12 mouse cellular contexts compared by ENCODE assay signal in the genomic region with DNA sequence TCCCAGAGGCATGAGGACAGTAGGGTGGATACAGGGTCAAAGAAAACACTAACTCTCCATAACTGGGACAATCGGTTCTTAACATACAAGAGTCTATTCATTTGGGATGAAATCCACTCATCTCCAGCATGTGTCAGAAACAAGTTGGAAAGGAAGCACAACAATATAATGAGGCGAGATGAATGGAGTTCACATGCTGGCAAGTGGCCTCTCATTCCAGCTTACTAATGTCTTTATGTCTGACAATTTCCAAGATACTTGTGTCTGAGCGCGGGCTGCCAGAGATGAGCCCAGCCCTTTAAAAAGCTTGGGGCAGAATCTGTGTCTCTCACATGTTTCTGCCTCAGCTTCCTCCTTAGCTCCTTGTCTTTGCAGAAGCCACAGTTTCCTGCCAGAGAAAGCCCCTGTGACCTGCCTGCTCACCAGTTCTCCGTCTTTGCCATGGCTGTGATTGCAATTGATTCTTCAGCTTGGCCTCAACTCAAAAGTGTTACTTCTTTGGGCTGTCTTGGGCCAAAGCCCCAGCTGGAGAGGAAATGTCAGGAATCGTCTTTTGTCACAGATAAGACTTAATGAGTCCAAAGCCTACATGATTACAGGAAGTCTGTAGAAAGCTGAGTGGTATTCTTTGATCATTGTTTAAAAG.
DNase-seq lines count a peak whose midpoint lies in the region; ATAC-seq lines count a peak whose summit lies in the region.
"Had no signal": no experiment of that assay in that cellular context is flagged by ENCODE, and none has a peak within 500 bp of the region (broad histone marks: within the 10 kb centered on the region; RNA-seq: fewer than 3 reads in every experiment).

No protein-coding gene starts in this region.

- DNase-seq in urinary bladder, postnatal 14 days (ENCODE audit: low spot score), result peak; percentile 22
- no peak for DNase-seq in urinary bladder, postnatal 10 days (ENCODE audit: low spot score)
- peak; percentile 23 to 52 for DNase-seq in kidney, postnatal 4 days
- DNase-seq in skeletal muscle tissue, adult 2 months (ENCODE audit: low read depth, low spot score), result peak; percentile 34
- DNase-seq in ovary, adult 18-20 months (ENCODE audit: low spot score), result no peak
- no peak for DNase-seq in testis, postnatal 14 days (ENCODE audit: low spot score)
- DNase-seq: cerebellum, adult 2 months had no signal

- H3K9me3 ChIP-seq in heart, embryonic 15.5 days (replicated peaks), result no peaks in the 10 kb centered on the region
- no peaks in the 10 kb centered on the region for H3K9me3 ChIP-seq in neural tube, embryonic 15.5 days (replicated peaks)
- H3K9me3 ChIP-seq: limb, embryonic 10.5 days; stomach, embryonic 15.5 days had no signal

- H3K4me1 ChIP-seq in heart, embryonic 15.5 days (replicated peaks), result peaks cover 9% of the 10 kb centered on the region
- H3K4me1 ChIP-seq in neural tube, embryonic 15.5 days, result 0 out of 2 replicates have a peak, but pooled peaks cover 2% of the 10 kb centered on the region
- H3K4me1 ChIP-seq: stomach, embryonic 15.5 days had no signal

- peak overlapping the region; percentile 39; the same call in 1 of the 2 replicates for H3K27ac ChIP-seq in heart, embryonic 15.5 days
- H3K27ac ChIP-seq in neural tube, embryonic 15.5 days (replicated peaks), result no peak overlapping the region
- H3K27ac ChIP-seq: limb, embryonic 10.5 days; stomach, embryonic 15.5 days had no signal

- 24% methylated on average over 6 of the region's 6 CpGs for WGBS in heart, embryonic 15.5 days
- WGBS in neural tube, embryonic 15.5 days, result 62% methylated on average over 6 of the region's 6 CpGs

- no peaks in the 10 kb centered on the region for H3K36me3 ChIP-seq in heart, embryonic 15.5 days
- no peaks in the 10 kb centered on the region for H3K36me3 ChIP-seq in neural tube, embryonic 15.5 days
- H3K36me3 ChIP-seq: limb, embryonic 10.5 days; stomach, embryonic 15.5 days had no signal

- H3K4me3 ChIP-seq in heart, embryonic 15.5 days, result no peak overlapping the region
- H3K4me3 ChIP-seq in neural tube, embryonic 15.5 days (replicated peaks), result no peak overlapping the region
- H3K4me3 ChIP-seq: limb, embryonic 10.5 days; stomach, embryonic 15.5 days had no signal

- ATAC-seq in heart, embryonic 15.5 days (replicated peaks; ENCODE audit: insufficient number of reproducible peaks, insufficient read depth, low FRiP score, low read depth), result no peak; the same call in 1 of the 2 replicates
- no peak for ATAC-seq in neural tube, embryonic 15.5 days (ENCODE audit: low FRiP score)
- ATAC-seq: Patski had no signal

- no peak overlapping the region for H3K4me2 ChIP-seq in heart, embryonic 15.5 days
- H3K4me2 ChIP-seq in neural tube, embryonic 15.5 days, result no peak overlapping the region
- H3K4me2 ChIP-seq: stomach, embryonic 15.5 days had no signal

- no peak overlapping the region for H3K9ac ChIP-seq in heart, embryonic 15.5 days
- no peak overlapping the region for H3K9ac ChIP-seq in neural tube, embryonic 15.5 days (replicated peaks)
- H3K9ac ChIP-seq: stomach, embryonic 15.5 days had no signal

- H3K27me3 ChIP-seq in heart, embryonic 15.5 days, result no peaks in the 10 kb centered on the region
- no peaks in the 10 kb centered on the region for H3K27me3 ChIP-seq in neural tube, embryonic 15.5 days (replicated peaks)
- H3K27me3 ChIP-seq: Patski; stomach, embryonic 15.5 days had no signal

Comparison
In these comparisons a context has a peak if more than half of its experiments do, and no peak if none do; other contexts are left out.
1. DNase-seq: peak in urinary bladder, postnatal 14 days (single experiment), kidney, postnatal 4 days (2 of 2) and skeletal muscle tissue, adult 2 months (single experiment); none in urinary bladder, postnatal 10 days (single experiment), ovary, adult 18-20 months (single experiment) and testis, postnatal 14 days (single experiment).